Mouse (Mus musculus): ENCODE data around the gene Mt2. TPM values are rescaled to one million over a fixed set of nuclear protein-coding genes. Genes with fewer than 3 reads are reported as not detected.
"Not testable (repeated sequence)": the region's sequence is repeated elsewhere in the genome, so short reads cannot be mapped to it uniquely, and the experiment has no call there.

The Mt2 gene
- 109 and 110 TPM in 2 replicates for total RNA-seq (2014; rRNA removed)
- 202 and 239 TPM in 2 replicates for polyA plus RNA-seq (2015; fragmentation: Nextera tagmentation; extraction: Ambion mirVana)

DNA sequence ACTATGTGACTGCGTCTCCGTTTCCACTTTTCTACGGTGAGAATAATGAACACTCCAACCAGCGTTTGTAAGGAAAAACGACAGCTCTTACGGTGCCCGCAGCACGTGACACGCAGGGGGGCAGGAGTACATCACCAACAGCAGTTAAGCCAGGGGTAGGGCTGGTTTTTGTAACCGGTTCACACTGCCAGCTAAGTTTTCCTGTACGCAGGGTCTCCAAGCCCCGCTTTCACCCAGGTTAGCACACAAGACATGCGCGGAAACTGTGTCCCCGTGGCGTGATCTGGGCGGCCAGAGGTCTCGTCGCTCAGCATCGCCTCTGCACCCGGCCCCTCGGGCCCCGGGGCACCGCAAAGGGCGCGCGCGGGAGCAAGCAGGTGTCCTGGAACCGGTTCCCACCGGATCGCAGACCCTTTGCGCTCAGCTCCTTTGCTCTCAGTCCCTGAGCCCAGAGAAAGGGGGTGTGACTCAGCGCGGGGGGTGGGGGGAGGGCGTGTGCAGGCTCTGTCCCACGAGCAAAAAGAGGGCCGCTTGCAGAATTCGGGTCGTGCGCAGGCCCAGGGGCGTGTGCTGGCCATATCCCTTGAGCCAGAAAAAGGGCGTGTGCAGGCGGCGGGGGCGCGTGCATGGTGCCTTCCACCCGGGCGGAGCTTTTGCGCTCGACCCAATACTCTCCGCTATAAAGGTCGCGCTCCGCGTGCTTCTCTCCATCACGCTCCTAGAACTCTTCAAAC lies at the start of gene Mt2:
Gene Mt2, plus strand, starts transcription at position 590 of the 734 bp plus-strand sequence.
- peak within 1 kb of the TSS; percentile 89 for H3K4me2 ChIP-seq (ENCODE audit: low read depth, low read length)
- H3K4me3 ChIP-seq (ENCODE audit: low read length) = peak within 1 kb of the TSS; percentile 42
- peak within 1 kb of the TSS; percentile 49 for H3K9ac ChIP-seq (replicated peaks; ENCODE audit: low read length)
- ATAC-seq = peak; percentile 94
- H3K36me3 ChIP-seq (ENCODE audit: insufficient read depth, low read length) = no peaks in the 10 kb centered on the region
- peak; percentile 87 for DNase-seq (ENCODE audit: low spot score)
- H3K27ac ChIP-seq = peak within 1 kb of the TSS; percentile 62
- peaks cover 27% of the 10 kb centered on the region for H3K27me3 ChIP-seq (ENCODE audit: insufficient read depth, low read length)
- TF ChIP-seq CTCF (IDR thresholded peaks at IDR 0.05; ENCODE audit: low read depth) = no peak
- no peaks in the 10 kb centered on the region; the same call in 1 of the 2 replicates for H3K4me1 ChIP-seq (ENCODE audit: insufficient read depth, low read length)
- no peaks in the 10 kb centered on the region for H3K9me3 ChIP-seq (ENCODE audit: low read length)
- under 1% methylated on average over 55 of the region's 56 CpGs for WGBS

DNA sequence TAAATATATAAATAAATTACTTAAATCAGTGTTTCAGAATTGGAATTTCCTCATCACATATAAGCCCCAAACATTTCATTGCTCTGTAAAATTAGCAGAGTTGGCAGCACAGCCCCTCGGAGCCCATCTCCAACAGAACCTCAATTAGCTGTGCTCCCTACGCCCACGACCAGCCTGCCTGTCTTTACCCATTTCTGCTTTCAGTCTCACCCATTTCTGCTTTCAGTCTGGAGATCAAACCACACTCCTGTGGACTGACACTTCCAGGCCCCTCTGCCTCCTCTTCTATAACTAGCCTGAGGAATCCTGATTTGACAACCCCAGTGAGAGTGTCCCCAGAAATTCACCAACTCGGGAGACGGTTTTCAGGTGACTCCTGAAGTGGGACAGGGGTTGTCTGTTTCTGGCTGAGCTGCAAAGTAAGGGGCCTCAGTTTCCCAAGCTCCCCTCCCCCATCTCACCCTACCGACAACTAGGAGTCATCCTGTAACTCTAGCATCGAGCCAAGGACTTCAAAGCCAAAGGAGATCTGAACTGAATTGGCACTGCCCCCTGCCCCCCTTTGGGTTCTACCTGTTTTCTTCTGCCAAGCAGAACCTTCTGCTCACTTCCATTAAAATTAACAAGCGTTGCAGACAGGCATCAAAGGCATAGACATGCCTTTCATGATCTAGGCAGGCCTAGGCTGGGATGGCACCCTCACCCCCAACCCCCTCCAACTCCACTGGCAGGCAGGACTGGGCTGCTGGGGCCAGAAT lies 49.6 kb upstream of the Mt2 start:
- H3K9ac ChIP-seq (replicated peaks; ENCODE audit: low read length) = no peak overlapping the region
- 45% methylated on average over 8 of the region's 8 CpGs for WGBS

DNA sequence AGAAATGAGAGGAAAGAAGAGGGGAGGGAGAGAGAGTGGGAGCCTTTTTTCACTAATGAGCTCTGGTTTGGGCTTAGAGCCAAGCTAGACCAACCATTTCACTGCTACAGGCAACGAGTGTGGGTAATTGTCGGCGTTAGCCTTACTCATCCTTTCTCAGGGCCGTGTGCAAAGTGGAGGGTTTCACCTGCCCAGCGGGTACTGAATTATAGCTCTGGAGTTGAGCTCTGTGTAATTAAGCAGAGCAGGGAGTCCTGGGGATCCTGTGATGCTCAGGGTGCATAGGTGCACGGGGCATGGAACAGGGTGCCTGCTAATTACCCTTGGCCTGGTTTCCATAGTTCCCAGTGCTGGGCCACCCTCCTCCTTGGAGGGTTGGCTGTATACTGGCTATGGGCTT lies 44.8 kb upstream of the Mt2 start:
- H3K36me3 ChIP-seq (ENCODE audit: insufficient read depth, low read length) = no peaks in the 10 kb centered on the region
- H3K27me3 ChIP-seq (ENCODE audit: insufficient read depth, low read length) = no peaks in the 10 kb centered on the region
- 47% methylated on average over 6 of the region's 6 CpGs for WGBS
- H3K4me3 ChIP-seq (ENCODE audit: low read length) = no peak overlapping the region
- no peaks in the 10 kb centered on the region for H3K4me1 ChIP-seq (ENCODE audit: insufficient read depth, low read length)
- TF ChIP-seq CTCF (IDR thresholded peaks at IDR 0.05; ENCODE audit: low read depth) = no peak
- ATAC-seq = no peak
- H3K9ac ChIP-seq (replicated peaks; ENCODE audit: low read length) = no peak overlapping the region
- H3K4me2 ChIP-seq (ENCODE audit: low read depth, low read length) = no peak overlapping the region
- H3K27ac ChIP-seq = no peak overlapping the region
- DNase-seq (ENCODE audit: low spot score) = peak; percentile 25
- H3K9me3 ChIP-seq (ENCODE audit: low read length) = no peaks in the 10 kb centered on the region

More for the DNA sequence above, 49.6 kb upstream of the Mt2 start:
- no peak overlapping the region for H3K4me2 ChIP-seq (ENCODE audit: low read depth, low read length)
- TF ChIP-seq CTCF (IDR thresholded peaks at IDR 0.05; ENCODE audit: low read depth) = no peak
- 0 out of 2 replicates have a peak, but pooled peaks cover 7% of the 10 kb centered on the region for H3K4me1 ChIP-seq (ENCODE audit: insufficient read depth, low read length)
- no peaks in the 10 kb centered on the region for H3K36me3 ChIP-seq (ENCODE audit: insufficient read depth, low read length)
- ATAC-seq = no peak
- H3K9me3 ChIP-seq (ENCODE audit: low read length) = no peaks in the 10 kb centered on the region
- no peak for DNase-seq (ENCODE audit: low spot score)
- H3K4me3 ChIP-seq (ENCODE audit: low read length) = no peak overlapping the region
- no peak overlapping the region for H3K27ac ChIP-seq
- no peaks in the 10 kb centered on the region for H3K27me3 ChIP-seq (ENCODE audit: insufficient read depth, low read length)

DNA sequence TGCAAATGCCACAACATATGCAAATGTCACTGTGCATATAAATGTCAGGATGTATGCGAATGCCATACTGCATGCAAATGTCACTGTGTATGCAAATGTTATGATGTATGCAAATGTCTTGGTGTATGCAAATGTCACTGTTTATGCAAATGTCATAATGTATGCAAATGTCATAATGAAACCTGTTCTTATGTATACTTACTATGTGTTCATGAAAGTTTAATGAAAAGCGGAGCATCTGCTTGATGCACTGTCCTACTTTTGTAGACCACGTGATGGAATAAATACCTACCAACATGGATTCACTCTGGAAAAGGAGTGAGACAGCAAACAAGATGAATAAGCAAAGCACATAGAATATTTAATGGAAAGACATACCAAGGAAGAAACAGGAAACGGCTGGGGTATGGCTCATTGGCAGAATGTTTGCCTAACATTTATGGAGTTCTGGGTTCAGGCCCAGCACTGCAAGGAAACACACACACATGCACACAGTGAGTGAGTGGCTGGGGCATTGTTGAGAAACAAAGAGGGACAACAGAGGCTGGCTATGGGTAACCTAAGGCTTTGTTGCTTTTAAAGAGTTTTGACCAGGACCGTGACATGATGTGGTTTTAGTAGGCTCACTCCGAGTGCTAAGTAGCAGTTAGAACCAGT lies 43.2 kb upstream of the Mt2 start:
- no peak for ATAC-seq
- Histone ChIP-seq H3K9ac (replicated peaks; ENCODE audit: low read length) (no peak overlapping the region), H3K36me3 (ENCODE audit: insufficient read depth, low read length) (no peaks in the 10 kb centered on the region), H3K9me3 (ENCODE audit: low read length) (no peaks in the 10 kb centered on the region), H3K4me3 (ENCODE audit: low read length) (no peak overlapping the region), H3K4me1 (ENCODE audit: insufficient read depth, low read length) (no peaks in the 10 kb centered on the region), H3K4me2 (ENCODE audit: low read depth, low read length) (no peak overlapping the region), H3K27me3 (ENCODE audit: insufficient read depth, low read length) (no peaks in the 10 kb centered on the region), H3K27ac (no peak overlapping the region)
- no peak for TF ChIP-seq CTCF (IDR thresholded peaks at IDR 0.05; ENCODE audit: low read depth)
- 66% methylated on average over 6 of the region's 6 CpGs for WGBS
- DNase-seq (ENCODE audit: low spot score) = no peak

DNA sequence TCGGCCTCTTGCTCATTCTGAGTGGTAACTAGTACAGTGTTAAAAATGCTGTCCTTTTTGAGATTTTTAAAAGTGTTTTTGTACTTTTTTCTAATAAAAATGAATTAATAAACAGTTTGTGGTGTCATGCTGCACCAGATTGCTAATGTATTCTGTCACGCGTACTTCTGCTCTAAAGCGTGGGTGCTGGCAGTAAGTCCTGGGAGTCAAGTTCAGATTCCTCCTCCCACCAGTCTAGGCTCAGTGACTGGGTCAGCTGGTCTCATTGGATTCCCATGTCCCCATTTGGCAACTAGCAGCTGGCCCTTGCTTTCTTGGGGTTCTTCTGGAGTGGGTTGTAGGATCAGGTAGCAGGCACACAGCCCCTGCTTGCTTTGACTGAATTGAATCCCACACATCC lies 42.3 kb upstream of the Mt2 start:
- Histone ChIP-seq H3K27ac (no peak overlapping the region), H3K4me2 (ENCODE audit: low read depth, low read length) (no peak overlapping the region), H3K36me3 (ENCODE audit: insufficient read depth, low read length) (no peaks in the 10 kb centered on the region), H3K4me1 (ENCODE audit: insufficient read depth, low read length) (no peaks in the 10 kb centered on the region), H3K9me3 (ENCODE audit: low read length) (no peaks in the 10 kb centered on the region), H3K4me3 (ENCODE audit: low read length) (no peak overlapping the region), H3K27me3 (ENCODE audit: insufficient read depth, low read length) (no peaks in the 10 kb centered on the region), H3K9ac (replicated peaks; ENCODE audit: low read length) (no peak overlapping the region)
- WGBS = 80% methylated on average over 4 of the region's 4 CpGs
- ATAC-seq (no peak), DNase-seq (ENCODE audit: low spot score) (no peak)
- TF ChIP-seq CTCF (IDR thresholded peaks at IDR 0.05; ENCODE audit: low read depth) = no peak

DNA sequence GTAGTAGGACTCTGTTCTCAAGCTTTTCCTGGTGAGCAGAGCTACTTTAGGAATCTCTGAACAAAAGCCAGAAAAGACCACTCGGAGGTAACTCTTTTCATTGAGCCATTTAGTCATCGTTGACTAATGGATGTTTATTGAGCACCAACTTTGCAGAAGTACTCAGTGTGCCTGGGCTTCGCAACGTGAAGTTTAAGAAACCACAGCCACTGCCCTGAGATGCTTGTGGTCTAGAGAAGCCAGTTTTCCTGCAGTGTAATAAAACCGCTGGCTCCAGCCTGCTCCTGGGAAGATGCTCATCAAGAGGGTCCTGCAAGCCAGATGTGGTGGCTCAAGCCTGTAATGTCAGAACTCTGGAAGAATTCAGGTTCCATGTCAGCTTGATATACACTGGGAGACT lies 40.4 kb upstream of the Mt2 start:
- Histone ChIP-seq H3K9me3 (ENCODE audit: low read length) (no peaks in the 10 kb centered on the region), H3K4me1 (ENCODE audit: insufficient read depth, low read length) (no peaks in the 10 kb centered on the region), H3K27me3 (ENCODE audit: insufficient read depth, low read length) (no peaks in the 10 kb centered on the region), H3K4me3 (ENCODE audit: low read length) (no peak overlapping the region), H3K9ac (replicated peaks; ENCODE audit: low read length) (no peak overlapping the region), H3K27ac (no peak overlapping the region), H3K4me2 (ENCODE audit: low read depth, low read length) (no peak overlapping the region), H3K36me3 (ENCODE audit: insufficient read depth, low read length) (no peaks in the 10 kb centered on the region)
- TF ChIP-seq CTCF (IDR thresholded peaks at IDR 0.05; ENCODE audit: low read depth) = no peak
- ATAC-seq (no peak), DNase-seq (ENCODE audit: low spot score) (no peak)
- 76% methylated on average over 5 of the region's 5 CpGs for WGBS

DNA sequence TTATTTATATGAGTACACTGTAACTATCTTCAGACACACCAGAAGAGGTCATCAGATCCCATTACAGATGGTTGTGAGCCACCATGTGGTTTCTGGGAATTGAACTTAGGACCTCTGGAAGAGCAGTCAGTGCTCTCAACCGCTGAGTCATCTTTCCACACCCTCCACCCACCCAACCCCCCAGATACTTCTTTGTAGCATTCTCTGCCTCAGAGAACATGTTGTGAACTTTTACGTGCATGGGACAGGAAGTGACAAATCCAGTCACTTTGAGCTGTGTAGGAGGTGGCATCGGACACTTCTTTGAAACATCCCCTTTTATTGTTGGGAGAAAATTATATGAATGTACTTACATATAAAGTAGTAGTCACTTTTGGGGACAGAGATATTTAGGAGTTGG lies 37.9 kb upstream of the Mt2 start:
- H3K4me2 ChIP-seq (ENCODE audit: low read depth, low read length); H3K4me1 ChIP-seq (ENCODE audit: insufficient read depth, low read length); H3K36me3 ChIP-seq (ENCODE audit: insufficient read depth, low read length); H3K4me3 ChIP-seq (ENCODE audit: low read length); H3K9ac ChIP-seq (replicated peaks; ENCODE audit: low read length); H3K27ac ChIP-seq; DNase-seq (ENCODE audit: low spot score); H3K27me3 ChIP-seq (ENCODE audit: insufficient read depth, low read length); H3K9me3 ChIP-seq (ENCODE audit: low read length); ATAC-seq: not testable (repeated sequence)
- 73% methylated on average over 3 of the region's 3 CpGs for WGBS
